Mouse (Mus musculus) MEL (cell line): Measurements from ENCODE around the gene Senp1. TPM values are rescaled to one million over a fixed set of nuclear protein-coding genes. Genes with fewer than 3 reads are reported as not detected.
A peak's percentile ranks its signal among the peaks of the same experiment; 100 is the strongest.

Experiments used
- DNase-seq: peaks from one replicate; pipeline ENCODE4 v3.0.0; 2011; ENCODE audit warnings: low read depth, low spot score
- H3K27ac ChIP-seq: 2 replicates; pipeline ENCODE4 v1.5.1; 2012; ENCODE audit warnings: low read depth, mild to moderate bottlenecking, control low read depth, low read length, moderate library complexity; ENCODE audit not compliant: control insufficient read depth
- H3K27me3 ChIP-seq, 2 experiments: fragments of 150-350 bp in 1 of 2; sonication (generic) in 1 of 2; 2 replicates each; pipeline ENCODE4 v1.6.1; 2012; ENCODE audit warnings: low read length in 2 of 2, mild to moderate bottlenecking in 2 of 2, improper control_type of control experiment in 1 of 2, moderate library complexity in 1 of 2; ENCODE audit not compliant: insufficient read depth in 2 of 2, control insufficient read depth in 1 of 2
- H3K36me3 ChIP-seq, 2 experiments: 2 replicates each; pipeline ENCODE4 v1.6.1; 2012 to 2014; ENCODE audit warnings: low read length in 2 of 2, improper control_type of control experiment in 1 of 2, inconsistent platforms in 1 of 2, mild to moderate bottlenecking in 1 of 2; ENCODE audit not compliant: insufficient read depth in 2 of 2, control insufficient read depth in 1 of 2
- H3K4me1 ChIP-seq, 2 experiments: fragments of 150-350 bp in 1 of 2; sonication (generic) in 1 of 2; 2 replicates each; pipeline ENCODE4 v1.6.1; 2012; ENCODE audit warnings: low read length in 2 of 2, improper control_type of control experiment in 1 of 2, mild to moderate bottlenecking in 1 of 2; ENCODE audit not compliant: insufficient read depth in 2 of 2, control insufficient read depth in 1 of 2
- H3K4me3 ChIP-seq, 2 experiments: fragments of 150-350 bp in 1 of 2; sonication (generic) in 1 of 2; 2 replicates each; pipeline ENCODE4 v1.5.1; 2012; ENCODE audit warnings: low read depth in 2 of 2, low read length in 2 of 2, mild to moderate bottlenecking in 2 of 2, moderate library complexity in 2 of 2, control low read depth in 1 of 2, improper control_type of control experiment in 1 of 2; ENCODE audit not compliant: control insufficient read depth in 1 of 2, insufficient read depth in 1 of 2
- H3K79me2 ChIP-seq: 2 replicates; pipeline ENCODE4 v1.6.1; 2012; ENCODE audit warnings: mild to moderate bottlenecking, low read length, moderate library complexity; ENCODE audit not compliant: control insufficient read depth, poor library complexity, insufficient read depth
- H3K9ac ChIP-seq: 2 replicates; pipeline ENCODE4 v1.6.1; 2012; ENCODE audit warnings: low read depth, mild to moderate bottlenecking, control low read depth, low read length, moderate library complexity; ENCODE audit not compliant: control insufficient read depth, poor library complexity, severe bottlenecking
- H3K9me3 ChIP-seq: fragments of 150-350 bp; sonication (generic); replicated peaks from 2 replicates; pipeline ENCODE4 v1.6.1; 2012; ENCODE audit warnings: mild to moderate bottlenecking, low read length, improper control_type of control experiment, moderate library complexity; ENCODE audit not compliant: insufficient read depth
- CHD1 ChIP-seq: IDR thresholded peaks from 2 replicates; pipeline ENCODE4 v1.6.1; 2012; ENCODE audit warnings: low read depth, mild to moderate bottlenecking, inconsistent platforms, low read length, improper control_type of control experiment
- CTCF ChIP-seq, 3 experiments: IDR thresholded peaks in 2 of 3; conservative IDR thresholded peaks in 1 of 3; 2 replicates each; pipeline ENCODE4 v1.5.1; 2011 to 2012; ENCODE audit warnings: low read length in 3 of 3, low read depth in 2 of 3, mild to moderate bottlenecking in 2 of 3, improper control_type of control experiment in 1 of 3, inconsistent platforms in 1 of 3, mixed read lengths in 1 of 3, moderate library complexity in 1 of 3; ENCODE audit not compliant: control insufficient read depth in 1 of 3, insufficient read depth in 1 of 3, poor library complexity in 1 of 3, severe bottlenecking in 1 of 3
- GATA1 ChIP-seq: IDR thresholded peaks from 2 replicates; pipeline ENCODE4 v1.6.1; 2011; ENCODE audit warnings: low read depth, low read length, improper control_type of control experiment
- JUND ChIP-seq: IDR thresholded peaks from 2 replicates; pipeline ENCODE4 v1.6.1; 2011; ENCODE audit warnings: low read depth, mild to moderate bottlenecking, improper control_type of control experiment, low read length
- KAT2A ChIP-seq: conservative IDR thresholded peaks from 2 replicates; pipeline ENCODE4 v1.6.1; 2012; ENCODE audit warnings: low read depth, low read length, improper control_type of control experiment, inconsistent platforms
- MAFK ChIP-seq: IDR thresholded peaks from 2 replicates; pipeline ENCODE4 v1.6.1; 2011; ENCODE audit warnings: low read depth, mild to moderate bottlenecking, low read length, improper control_type of control experiment, borderline replicate concordance
- MAZ ChIP-seq: IDR thresholded peaks from 2 replicates; pipeline ENCODE4 v1.6.1; 2012; ENCODE audit warnings: low read depth, mild to moderate bottlenecking, inconsistent platforms, low read length, improper control_type of control experiment
- POLR2AphosphoS2 ChIP-seq: IDR thresholded peaks from 2 replicates; pipeline ENCODE4 v1.6.1; 2011; ENCODE audit warnings: low read length, improper control_type of control experiment
- POLR2AphosphoS5 ChIP-seq: IDR thresholded peaks from 2 replicates; pipeline ENCODE4 v1.6.1; 2012; ENCODE audit warnings: low read depth, borderline replicate concordance, mild to moderate bottlenecking, inconsistent platforms, low read length, moderate library complexity, mixed read lengths
- SMC3 ChIP-seq: IDR thresholded peaks from 2 replicates; pipeline ENCODE4 v1.6.1; 2011; ENCODE audit warnings: low read depth, low read length, improper control_type of control experiment
- USF1 ChIP-seq: IDR thresholded peaks from 2 replicates; pipeline ENCODE4 v1.6.1; 2014; ENCODE audit warnings: low read depth, mild to moderate bottlenecking, inconsistent platforms, low read length, improper control_type of control experiment, moderate library complexity
- USF2 ChIP-seq, 2 experiments: IDR thresholded peaks; 2 replicates each; pipeline ENCODE4 v1.6.1; 2011 to 2012; ENCODE audit warnings: improper control_type of control experiment in 2 of 2, low read length in 2 of 2, borderline replicate concordance in 1 of 2, inconsistent platforms in 1 of 2, low read depth in 1 of 2, mild to moderate bottlenecking in 1 of 2; ENCODE audit not compliant: insufficient read depth in 1 of 2
- ZKSCAN1 ChIP-seq: IDR thresholded peaks from 2 replicates; pipeline ENCODE4 v1.6.1; 2012; ENCODE audit warnings: low read depth, mild to moderate bottlenecking, inconsistent platforms, low read length, improper control_type of control experiment, moderate library complexity
- ZMIZ1 ChIP-seq: IDR thresholded peaks from 2 replicates; pipeline ENCODE4 v1.6.1; 2012; ENCODE audit warnings: low read depth, mild to moderate bottlenecking, inconsistent platforms, low read length, improper control_type of control experiment, moderate library complexity
- polyA plus RNA-seq, 2 experiments: library from polyadenylated mRNA; stranded (reverse) in 1 of 2; unstranded in 1 of 2; fragments of >175 nt in 1 of 2; fragments of >200 nt in 1 of 2; gene quantifications; 2 replicates each; pipeline versions ENCODE4 v1.2.1 to v1.2.4; 2012; ENCODE audit warnings: low replicate concordance in 2 of 2, low read depth in 1 of 2; ENCODE audit not compliant: insufficient read length in 2 of 2, insufficient read depth in 1 of 2, missing spikeins in 1 of 2
- total RNA-seq: library from RNA; depleted of rRNA; stranded (reverse); fragments of 300-350 nt; gene quantifications from 2 replicates; pipeline ENCODE4 v1.2.3, GENCODE M21; 2012

The Senp1 gene
- total and polyA plus RNA-seq, 3 experiments, result 34.1 to 96.5 TPM; not detected in 1

GRCm38 (mm10) chr15:98131942-98132655 is 38.6 kb upstream of the Senp1 start:
- H3K9ac ChIP-seq, result no peak overlapping the region
- TF ChIP-seq USF2 (IDR thresholded peaks at IDR 0.05; ENCODE audit: borderline replicate concordance in 1 of 2, insufficient read depth in 1 of 2, low read depth in 1 of 2, low read length in 2 of 2) (no peak), CTCF (IDR thresholded peaks at IDR 0.05 in 2 of 3, conservative IDR thresholded peaks at IDR 0.05 in 1 of 3; ENCODE audit: control insufficient read depth in 1 of 3, insufficient read depth in 1 of 3, low read depth in 2 of 3, low read length in 3 of 3, poor library complexity in 1 of 3, severe bottlenecking in 1 of 3) (no peak), ZKSCAN1 (no peak), GATA1 (no peak), POLR2AphosphoS2 (no peak), JUND (no peak), MAZ (no peak), USF1 (peak; percentile 39; the same call in 1 of the 2 replicates)
- H3K4me3 ChIP-seq, result no peak overlapping the region

DNA sequence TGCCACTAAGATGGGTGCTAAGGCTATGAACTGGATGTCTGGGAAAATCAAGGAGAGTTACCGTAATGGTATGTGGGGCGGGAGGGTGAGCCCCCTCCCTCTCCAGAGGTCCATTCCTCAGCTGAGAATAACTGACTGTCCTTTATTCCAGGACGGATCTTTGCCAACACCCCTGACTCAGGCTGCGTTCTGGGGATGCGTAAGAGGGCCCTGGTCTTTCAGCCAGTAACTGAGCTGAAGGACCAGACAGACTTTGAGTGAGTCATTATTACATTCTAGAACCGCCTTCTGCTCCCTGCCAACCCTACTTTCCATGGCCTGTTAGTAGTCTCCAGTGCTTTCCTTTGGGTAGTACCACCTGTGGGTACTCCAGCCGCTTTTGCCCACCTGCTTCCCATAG is 37.9 kb upstream of the Senp1 start:
- peaks cover 0 to 27% of the 10 kb centered on the region in 2 experiments; a peak in 2 of 4 replicates for H3K36me3 ChIP-seq
- no peaks in the 10 kb centered on the region for H3K79me2 ChIP-seq
- TF ChIP-seq SMC3 (no peak), USF2 (IDR thresholded peaks at IDR 0.05; ENCODE audit: borderline replicate concordance in 1 of 2, insufficient read depth in 1 of 2, low read depth in 1 of 2, low read length in 2 of 2) (no peak), KAT2A (no peak), MAFK (no peak), CHD1 (no peak), ZMIZ1 (no peak), POLR2AphosphoS5 (no peak), CTCF (IDR thresholded peaks at IDR 0.05 in 2 of 3, conservative IDR thresholded peaks at IDR 0.05 in 1 of 3; ENCODE audit: control insufficient read depth in 1 of 3, insufficient read depth in 1 of 3, low read depth in 2 of 3, low read length in 3 of 3, poor library complexity in 1 of 3, severe bottlenecking in 1 of 3) (no peak), POLR2AphosphoS2 (peak; percentile 55; the same call in 1 of the 2 replicates)
- no peak overlapping the region for H3K27ac ChIP-seq
- H3K4me3 ChIP-seq, result no peak overlapping the region
- no peaks in the 10 kb centered on the region for H3K4me1 ChIP-seq
- H3K9ac ChIP-seq, result no peak overlapping the region
- no peak for DNase-seq
- no peaks in the 10 kb centered on the region for H3K27me3 ChIP-seq
- no peaks in the 10 kb centered on the region for H3K9me3 ChIP-seq

More at GRCm38 (mm10) chr15:98131942-98132655, 38.6 kb upstream of the Senp1 start:
- H3K9me3 ChIP-seq, result no peaks in the 10 kb centered on the region
- H3K79me2 ChIP-seq, result no peaks in the 10 kb centered on the region
- peaks cover 0 to 27% of the 10 kb centered on the region in 2 experiments; a peak in 2 of 4 replicates for H3K36me3 ChIP-seq
- no peaks in the 10 kb centered on the region for H3K4me1 ChIP-seq
- no peaks in the 10 kb centered on the region for H3K27me3 ChIP-seq
- DNase-seq, result no peak
- H3K27ac ChIP-seq, result no peak overlapping the region
